Mouse (Mus musculus) T-helper 2 cell (primary cell): ENCODE measurements at regions not wholly inside any gene's neighbourhood (a gene's known extent, or its start where the extent isn't known, plus 50 kb on each side); places are given as distances from the start of the nearest gene placed in this dataset.

Experiments
- in situ Hi-C: fragments of 300-600 bp; cut with MboI, MseI; formaldehyde crosslinking; loops from one replicate; pipeline ENCODE4 v1.15.1; 2025; ENCODE audit warnings: high pct_unique_total_duplicates

- in situ Hi-C loops = no loop called here
Measured at GRCm38 (mm10) chr2:101364256-101364655, 260.3 kb upstream of the Rag2 start.

- in situ Hi-C loops = no loop called here
Measured at GRCm38 (mm10) chr2:101368278-101368677, 256.2 kb upstream of the Rag2 start.

GRCm38 (mm10) chr2:101370991-101371736 lies 253.4 kb upstream of the Rag2 start:
- in situ Hi-C loops = no loop called here

- in situ Hi-C loops = no loop called here
Measured at GRCm38 (mm10) chr2:101371834-101372493, 252.6 kb upstream of the Rag2 start.

- in situ Hi-C loops = no loop called here
Measured at GRCm38 (mm10) chr2:101380595-101380994, 243.9 kb upstream of the Rag2 start.

GRCm38 (mm10) chr2:101415002-101415401 lies 209.5 kb upstream of the Rag2 start:
- in situ Hi-C loops = no loop called here

- in situ Hi-C loops = no loop called here
Measured at GRCm38 (mm10) chr2:101416702-101417101, 207.8 kb upstream of the Rag2 start.

- in situ Hi-C loops = no loop called here
Measured at GRCm38 (mm10) chr2:101433141-101433895, 191.2 kb upstream of the Rag2 start.

- in situ Hi-C loops = no loop called here
Measured at GRCm38 (mm10) chr2:101440231-101440630, 184.3 kb upstream of the Rag2 start.

GRCm38 (mm10) chr2:101441081-101441630 lies 183.4 kb upstream of the Rag2 start:
- in situ Hi-C loops = no loop called here

- in situ Hi-C loops = no loop called here
Measured at GRCm38 (mm10) chr2:101455591-101455990, 168.9 kb upstream of the Rag2 start.

- in situ Hi-C loops = no loop called here
Measured at GRCm38 (mm10) chr2:101458959-101459358, 165.6 kb upstream of the Rag2 start.

GRCm38 (mm10) chr2:101462450-101462849 lies 162.1 kb upstream of the Rag2 start:
- in situ Hi-C loops = no loop called here

- in situ Hi-C loops = no loop called here
Measured at GRCm38 (mm10) chr2:101464291-101465140, 160.0 kb upstream of the Rag2 start.

- in situ Hi-C loops = loop anchor here (10.0 kb wide), 1 partner anchor 174 kb away; the partner anchor contains the start of genes B230118H07Rik and Rag1
Measured at GRCm38 (mm10) chr2:101470569-101471100, 153.9 kb upstream of the Rag2 start.

- in situ Hi-C loops = loop anchor here (10.0 kb wide), 1 partner anchor 172 kb away; the partner anchor contains the start of genes B230118H07Rik and Rag1
Measured at GRCm38 (mm10) chr2:101472449-101473115, 151.9 kb upstream of the Rag2 start.

- in situ Hi-C loops = loop anchor here (10.0 kb wide), 1 partner anchor 172 kb away; the partner anchor contains the start of genes B230118H07Rik and Rag1
Measured at GRCm38 (mm10) chr2:101473116-101473485, 151.4 kb upstream of the Rag2 start.

GRCm38 (mm10) chr2:101476862-101477261 lies 147.7 kb upstream of the Rag2 start:
- in situ Hi-C loops = loop anchor here (10.0 kb wide), 1 partner anchor 168 kb away; the partner anchor contains the start of genes B230118H07Rik and Rag1

- in situ Hi-C loops = no loop called here
Measured at GRCm38 (mm10) chr2:101490207-101490606, 134.3 kb upstream of the Rag2 start.

- in situ Hi-C loops = no loop called here
Measured at GRCm38 (mm10) chr2:101491762-101492161, 132.8 kb upstream of the Rag2 start.
